Mouse (Mus musculus): ENCODE results near the gene Arrb2.

DNA sequence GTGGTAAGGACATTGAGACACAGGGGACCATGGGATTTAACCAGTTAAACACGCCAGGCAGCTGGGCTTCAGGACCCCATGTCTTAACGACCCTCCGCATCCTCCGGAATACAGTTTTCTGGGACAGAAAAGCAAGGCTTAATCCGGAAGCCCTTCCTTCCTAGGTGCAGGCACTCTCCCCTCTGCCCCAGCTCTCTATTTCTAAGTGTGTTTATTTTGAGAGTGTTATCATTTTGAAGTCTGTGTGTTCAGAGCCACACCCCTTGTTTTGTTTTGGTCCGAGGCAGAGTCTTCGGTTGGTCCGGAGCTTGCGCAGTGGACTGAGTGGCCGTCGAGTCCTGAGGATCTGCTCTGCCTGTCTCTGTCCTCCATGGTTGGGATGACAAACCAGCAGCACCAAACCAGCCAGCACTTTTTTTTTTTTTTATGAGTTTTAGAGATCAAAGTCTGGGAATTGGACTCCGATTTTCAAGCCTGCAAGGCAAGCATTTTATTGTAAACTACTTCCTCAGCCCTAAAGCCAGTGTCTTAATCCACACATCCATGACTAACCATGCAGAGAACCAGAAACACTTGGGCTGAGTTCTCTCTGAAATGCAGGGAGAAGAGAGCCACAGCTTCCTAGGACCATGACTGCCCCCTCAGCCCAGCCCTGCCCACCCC lies 42.6 kb downstream of the Arrb2 start:
- TF ChIP-seq POLR2A (IDR thresholded peaks at IDR 0.05; ENCODE audit: borderline replicate concordance, extremely low read depth, insufficient read depth, insufficient read length, poor library complexity, severe bottlenecking) (no peak), CTCF (IDR thresholded peaks at IDR 0.05; ENCODE audit: borderline replicate concordance, extremely low read depth, insufficient read depth, insufficient read length) (no peak)
